7 mouse cellular contexts compared by ENCODE assay signal in the genomic region with DNA sequence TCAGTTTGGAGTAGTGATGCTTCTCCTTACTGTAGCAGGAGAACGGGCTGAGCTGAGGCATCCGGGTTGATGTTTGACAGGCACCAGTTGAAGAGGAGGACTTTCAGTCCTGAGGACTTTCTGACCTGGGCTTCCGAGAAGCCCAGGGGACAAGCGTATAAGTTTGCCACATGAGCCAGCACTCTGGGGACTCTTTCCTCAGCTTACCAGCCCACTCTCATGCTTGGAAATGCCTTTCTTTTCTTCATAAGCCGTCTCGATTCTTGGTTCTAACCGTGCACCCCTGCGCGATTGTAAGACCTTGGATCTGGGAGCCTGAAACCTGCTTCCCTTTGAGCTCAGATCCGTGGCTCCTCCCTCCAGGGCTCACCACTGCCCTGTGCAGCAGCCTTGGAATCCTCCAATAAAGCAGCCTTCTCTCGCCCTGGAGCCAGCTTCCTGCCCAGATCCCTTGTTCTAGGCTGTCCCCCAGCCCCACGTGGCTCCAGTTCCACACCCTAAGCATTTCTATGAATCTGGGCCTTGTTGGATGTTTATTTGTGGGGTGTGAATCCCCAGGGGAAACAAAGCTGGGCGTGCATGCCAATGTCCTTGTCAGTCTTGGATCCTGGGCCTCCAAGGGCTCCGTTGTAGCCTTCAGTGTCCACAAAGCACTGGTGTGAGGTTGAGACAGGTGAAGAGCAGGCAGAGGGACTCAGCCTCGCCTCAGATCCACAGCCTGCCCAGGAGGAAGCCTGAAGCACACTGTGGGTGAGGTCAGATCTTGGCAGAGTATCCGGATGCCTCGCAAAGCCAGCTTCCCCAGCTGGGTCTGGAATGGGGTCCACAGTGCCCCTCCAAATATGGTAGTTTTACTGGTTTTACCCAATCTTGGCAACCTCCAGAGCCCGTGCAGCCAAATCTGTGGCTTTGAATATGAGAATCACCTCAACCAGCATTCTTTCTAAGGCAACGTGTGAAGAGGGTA.
DNase-seq lines count a peak whose midpoint lies in the region; ATAC-seq and TF ChIP-seq lines count a peak whose summit lies in the region.

No protein-coding gene starts in this region.

- ATAC-seq in lung, embryonic 14.5 days (ENCODE audit: insufficient read depth) = peak; percentile 67
- no peak for ATAC-seq in inflammation-experienced regulatory T-cells, adult 6 months

- no peaks in the 10 kb centered on the region for H3K36me3 ChIP-seq in E14TG2a.4 (ENCODE audit: insufficient read depth, low read length)
- H3K36me3 ChIP-seq in kidney, adult 2 months (ENCODE audit: control insufficient read depth, insufficient read depth, low read length) = no peaks in the 10 kb centered on the region
- H3K36me3 ChIP-seq in lung, embryonic 14.5 days (ENCODE audit: insufficient read depth) = no peaks in the 10 kb centered on the region

- peak overlapping the region; percentile 90 for H3K27ac ChIP-seq in kidney, adult 2 months (ENCODE audit: insufficient read depth, low read depth, low read length)
- H3K27ac ChIP-seq in lung, embryonic 14.5 days (ENCODE audit: low read depth) = peak overlapping the region; percentile 89

- peak; percentile 48 for DNase-seq in MN1 (ENCODE audit: low spot score)
- peak; percentile 51 to 60 for DNase-seq in heart, adult 18-20 months
- peak; percentile 88 for DNase-seq in kidney, adult 2 months
- DNase-seq in lung, embryonic 14.5 days = peak; percentile 73
- DNase-seq in natural killer cell, adult 2 months (ENCODE audit: low spot score in 2 of 2) = no peak

- peaks cover 44% of the 10 kb centered on the region for H3K4me1 ChIP-seq in E14TG2a.4 (replicated peaks; ENCODE audit: low read depth, low read length)
- peaks cover 36% of the 10 kb centered on the region for H3K4me1 ChIP-seq in kidney, adult 2 months (ENCODE audit: control insufficient read depth, insufficient read depth, low read length)
- H3K4me1 ChIP-seq in lung, embryonic 14.5 days (ENCODE audit: insufficient read depth) = peaks cover 57% of the 10 kb centered on the region

- WGBS in kidney, adult 2 months = 28% methylated on average over 19 of the region's 19 CpGs
- 32% methylated on average over 19 of the region's 19 CpGs for WGBS in lung, embryonic 14.5 days

- H3K4me3 ChIP-seq in E14TG2a.4 (replicated peaks; ENCODE audit: low read length) = peak overlapping the region; percentile 55
- no peak overlapping the region for H3K4me3 ChIP-seq in kidney, adult 2 months (ENCODE audit: insufficient read depth, low read depth, low read length)
- H3K4me3 ChIP-seq in lung, embryonic 14.5 days (ENCODE audit: low read depth, low read length) = no peak overlapping the region

- H3K9me3 ChIP-seq in E14TG2a.4 (ENCODE audit: low read length) = no peaks in the 10 kb centered on the region
- H3K9me3 ChIP-seq in lung, embryonic 14.5 days (ENCODE audit: low read depth, low read length) = no peaks in the 10 kb centered on the region

- no peak for TF ChIP-seq CTCF in E14TG2a.4 (conservative IDR thresholded peaks at IDR 0.05; ENCODE audit: low read length)
- no peak for TF ChIP-seq CTCF in kidney, adult 2 months (conservative IDR thresholded peaks at IDR 0.05; ENCODE audit: insufficient read depth, insufficient read length, low read depth, low read length)
- TF ChIP-seq CTCF in lung, embryonic 14.5 days (IDR thresholded peaks at IDR 0.05; ENCODE audit: low read depth) = no peak

- peaks cover 18% of the 10 kb centered on the region for H3K27me3 ChIP-seq in E14TG2a.4 (ENCODE audit: insufficient read depth, low read length)
- no peaks in the 10 kb centered on the region for H3K27me3 ChIP-seq in kidney, adult 2 months (replicated peaks; ENCODE audit: control insufficient read depth, insufficient read depth, low read length)
- H3K27me3 ChIP-seq in lung, embryonic 14.5 days (ENCODE audit: insufficient read depth, low read length) = no peaks in the 10 kb centered on the region

- H3K9ac ChIP-seq in lung, embryonic 14.5 days = peak overlapping the region; percentile 17; the same call in 1 of the 2 replicates

- peak overlapping the region; percentile 42 for H3K4me2 ChIP-seq in lung, embryonic 14.5 days

- no peak for TF ChIP-seq POLR2A in kidney, adult 2 months (IDR thresholded peaks at IDR 0.05; ENCODE audit: low read depth, low read length)

Comparison
In these comparisons a context has a peak if more than half of its experiments do, and no peak if none do; other contexts are left out.
1. DNase-seq: peak in MN1 (single experiment), heart, adult 18-20 months (2 of 2), kidney, adult 2 months (single experiment) and lung, embryonic 14.5 days (single experiment); none in natural killer cell, adult 2 months (0 of 2).